Mouse (Mus musculus) stomach, adult 2 months (tissue): ENCODE measurements around the gene Rab14. TPM values are rescaled to one million over a fixed set of nuclear protein-coding genes. Genes with fewer than 3 reads are reported as not detected.

Experiments
- polyA plus RNA-seq: library from polyadenylated mRNA; depleted of rRNA; stranded (reverse); fragments of >200 nt; gene quantifications from 2 replicates; pipeline ENCODE4 v1.2.3, GENCODE M21; 2012; rRNA removed

Gene Rab14
- 660 and 1,241 TPM in 2 replicates for polyA plus RNA-seq

DNA sequence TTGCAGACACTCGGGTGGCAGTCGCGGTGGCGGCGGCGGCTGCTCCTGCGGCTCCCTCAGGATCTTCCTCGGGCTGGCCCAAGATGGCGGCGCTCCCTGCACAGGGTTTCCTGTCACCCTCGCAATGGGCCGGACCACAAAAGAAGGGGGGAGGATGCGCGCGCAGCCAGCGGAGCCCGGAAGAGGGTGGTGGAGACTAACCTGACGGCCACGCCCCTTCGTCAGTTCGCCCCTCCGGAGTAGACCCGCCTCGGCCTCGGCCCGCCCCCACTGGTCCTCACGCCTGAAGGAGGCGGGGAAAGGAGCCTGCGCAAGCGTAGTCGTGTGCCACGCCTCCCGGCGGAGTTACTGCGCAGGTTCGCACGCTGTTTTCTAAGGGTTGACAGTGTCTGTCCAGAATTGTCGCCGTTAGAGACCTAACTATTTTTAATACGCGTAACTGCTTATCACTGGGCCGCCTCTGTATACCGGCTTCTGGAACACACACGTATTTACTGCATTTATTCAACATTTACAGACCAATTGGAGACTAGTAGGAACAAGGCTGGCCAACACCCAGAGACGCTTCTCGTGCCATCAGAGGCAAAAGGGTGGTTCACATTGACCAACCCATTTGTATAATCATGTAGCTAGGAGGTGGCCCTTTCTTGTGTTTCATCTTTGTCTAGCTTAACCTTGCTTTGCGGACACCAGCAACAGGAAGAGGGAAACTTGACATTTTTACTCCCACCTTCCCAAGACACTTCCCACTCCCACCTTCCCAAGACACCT is at the start of gene Rab14:
Rab14 (minus strand) TSS at position 223 of the 771 bp plus-strand sequence.

Other genes with a start within 250 kb of the Rab14 start
- gene Traf1, start 239.3 kb downstream of the Rab14 start, polyA plus RNA-seq, result 1.3 and 1.6 TPM in 2 replicates
- gene Hc, start 139.7 kb downstream of the Rab14 start, polyA plus RNA-seq, result not detected in 2 replicates
- 0.13 TPM in 1 of 2 replicates, not detected in the other for gene AI182371, start 99.6 kb downstream of the Rab14 start, polyA plus RNA-seq
- gene Cntrl, start 91.6 kb downstream of the Rab14 start, polyA plus RNA-seq, result 1.9 and 3.3 TPM in 2 replicates
- gene Gsn, start 55.3 kb upstream of the Rab14 start, polyA plus RNA-seq, result 620 and 814 TPM in 2 replicates
- 5.4 and 6.9 TPM in 2 replicates for gene Stom, start 135.9 kb upstream of the Rab14 start, polyA plus RNA-seq
- gene 4930568D16Rik, start 166.6 kb upstream of the Rab14 start, polyA plus RNA-seq, result not detected in 2 replicates
- not detected in 2 replicates for gene 4930402F06Rik, start 196.1 kb upstream of the Rab14 start, polyA plus RNA-seq